Mouse (Mus musculus) spleen, adult 2 months (tissue): ENCODE results near the gene Mical3. TPM values are rescaled to one million over a fixed set of nuclear protein-coding genes. Genes with fewer than 3 reads are reported as not detected.

ENCODE experiments used
- DNase-seq, 2 experiments: peaks; one replicate each; pipeline versions ENCODE4 v3.0.0 to v3.0.0-alpha.2; 2012 to 2021; ENCODE audit warnings: low spot score in 2 of 2, low read depth in 1 of 2
- H3K27ac ChIP-seq: fragments of 200-500 bp; 2 replicates; pipeline ENCODE4 v1.5.1; 2012; ENCODE audit warnings: low read length, inconsistent platforms; ENCODE audit not compliant: insufficient read depth
- H3K27me3 ChIP-seq: fragments of 200-500 bp; 2 replicates; pipeline ENCODE4 v1.6.1; 2012; ENCODE audit warnings: mild to moderate bottlenecking, moderate library complexity, low read length, inconsistent platforms; ENCODE audit not compliant: control insufficient read depth, insufficient read depth
- H3K36me3 ChIP-seq: fragments of 200-500 bp; 2 replicates; pipeline ENCODE4 v1.6.1; 2012; ENCODE audit warnings: mild to moderate bottlenecking, low read length, inconsistent platforms; ENCODE audit not compliant: control insufficient read depth, insufficient read depth
- H3K4me1 ChIP-seq: fragments of 200-500 bp; 2 replicates; pipeline ENCODE4 v1.6.1; 2011; ENCODE audit warnings: inconsistent platforms; ENCODE audit not compliant: control insufficient read depth, insufficient read depth, insufficient read length
- H3K4me3 ChIP-seq: fragments of 200-500 bp; 2 replicates; pipeline ENCODE4 v1.5.1; 2011; ENCODE audit warnings: mild to moderate bottlenecking, inconsistent platforms; ENCODE audit not compliant: insufficient read depth, insufficient read length; ENCODE audit errors: extremely low read depth
- CTCF ChIP-seq: fragments of 200-500 bp; IDR thresholded peaks from 2 replicates; pipeline ENCODE4 v1.5.1; 2011; ENCODE audit warnings: mild to moderate bottlenecking, inconsistent platforms; ENCODE audit not compliant: insufficient read depth, insufficient read length, insufficient replicate concordance; ENCODE audit errors: extremely low read depth
- POLR2A ChIP-seq: fragments of 200-500 bp; IDR thresholded peaks from 2 replicates; pipeline ENCODE4 v1.6.1; 2011; ENCODE audit warnings: low read depth, low read length, inconsistent platforms
- WGBS: fragments of 180-500 bp; shearing (Covaris S2); methylation state at CpG from one replicate; pipeline ENCODE4 v1.1.7; 2018; 5-methylcytosine and 5-hydroxymethylcytosine counted together
- polyA plus RNA-seq: library from polyadenylated mRNA; depleted of rRNA; stranded (reverse); fragments of >200 nt; gene quantifications from 2 replicates; pipeline ENCODE4 v1.2.3, GENCODE M21; 2012

Gene Mical3
- polyA plus RNA-seq, 1 experiment, result 11.2 TPM

- Histone ChIP-seq H3K4me3 (no peak overlapping the region), H3K27me3 (no peaks in the 10 kb centered on the region), H3K4me1 (peaks cover 9% of the 10 kb centered on the region; the same call in 1 of the 2 replicates), H3K27ac (no peak overlapping the region), H3K36me3 (no peaks in the 10 kb centered on the region)
- 35% methylated on average over 12 of the region's 12 CpGs for WGBS
- TF ChIP-seq POLR2A, result no peak
- no peak for TF ChIP-seq CTCF
- no peak for DNase-seq
Observed at GRCm38 (mm10) chr6:121076929-121077566, 53.8 kb downstream of the Mical3 start.

GRCm38 (mm10) chr6:121075763-121076162, 55.0 kb downstream of the Mical3 start:
- 81% methylated on average over 1 of the region's 1 CpGs for WGBS
- Histone ChIP-seq H3K36me3 (no peaks in the 10 kb centered on the region), H3K27me3 (no peaks in the 10 kb centered on the region), H3K27ac (no peak overlapping the region), H3K4me1 (peaks cover 15% of the 10 kb centered on the region; the same call in 1 of the 2 replicates), H3K4me3 (no peak overlapping the region)
- no peak for TF ChIP-seq CTCF
- no peak for TF ChIP-seq POLR2A
- DNase-seq, result no peak

- no peaks in the 10 kb centered on the region for H3K36me3 ChIP-seq
- 88% methylated on average over 7 of the region's 7 CpGs for WGBS
- no peak for DNase-seq
Observed at GRCm38 (mm10) chr6:121073312-121073711, 57.5 kb downstream of the Mical3 start.

GRCm38 (mm10) chr6:121072615-121073014, 58.2 kb downstream of the Mical3 start:
- Histone ChIP-seq H3K27ac (no peak overlapping the region), H3K4me1 (peaks cover 26% of the 10 kb centered on the region; the same call in 1 of the 2 replicates), H3K27me3 (no peaks in the 10 kb centered on the region), H3K36me3 (no peaks in the 10 kb centered on the region), H3K4me3 (no peak overlapping the region)
- no peak for DNase-seq
- 71% methylated on average over 2 of the region's 2 CpGs for WGBS
- no peak for TF ChIP-seq POLR2A
- no peak for TF ChIP-seq CTCF

More at GRCm38 (mm10) chr6:121073312-121073711, 57.5 kb downstream of the Mical3 start:
- H3K27me3 ChIP-seq, result no peaks in the 10 kb centered on the region
- TF ChIP-seq CTCF (no peak), POLR2A (no peak)
- peaks cover 26% of the 10 kb centered on the region; the same call in 1 of the 2 replicates for H3K4me1 ChIP-seq
- H3K27ac ChIP-seq, result no peak overlapping the region
- no peak overlapping the region for H3K4me3 ChIP-seq

GRCm38 (mm10) chr6:121070584-121071230, 60.1 kb downstream of the Mical3 start:
- Histone ChIP-seq H3K4me1 (peaks cover 34% of the 10 kb centered on the region; the same call in 1 of the 2 replicates), H3K4me3 (no peak overlapping the region), H3K27me3 (no peaks in the 10 kb centered on the region), H3K36me3 (no peaks in the 10 kb centered on the region), H3K27ac (peak overlapping the region; percentile 67)
- 32% methylated on average over 9 of the region's 9 CpGs for WGBS
- peak in 1 of 2 experiments; percentile 29 for DNase-seq
- TF ChIP-seq POLR2A (no peak), CTCF (no peak)

- TF ChIP-seq CTCF (no peak), POLR2A (no peak)
- Histone ChIP-seq H3K27me3 (no peaks in the 10 kb centered on the region), H3K27ac (no peak overlapping the region), H3K4me3 (no peak overlapping the region), H3K4me1 (peaks cover 31% of the 10 kb centered on the region; the same call in 1 of the 2 replicates), H3K36me3 (no peaks in the 10 kb centered on the region)
- WGBS, result 58% methylated on average over 8 of the region's 8 CpGs
- no peak for DNase-seq
Observed at GRCm38 (mm10) chr6:121069156-121069555, 61.6 kb downstream of the Mical3 start.

GRCm38 (mm10) chr6:121068087-121068464, 62.7 kb downstream of the Mical3 start:
- TF ChIP-seq POLR2A (no peak), CTCF (no peak)
- Histone ChIP-seq H3K27ac (no peak overlapping the region), H3K27me3 (no peaks in the 10 kb centered on the region), H3K4me3 (no peak overlapping the region), H3K4me1 (peaks cover 40% of the 10 kb centered on the region; the same call in 1 of the 2 replicates), H3K36me3 (no peaks in the 10 kb centered on the region)
- WGBS, result 89% methylated on average over 7 of the region's 7 CpGs
- DNase-seq, result no peak
